Mouse (Mus musculus): ENCODE data around the gene Hdac4.

Hdac4 gene

GRCm38 (mm10) chr1:92060532-92061064 is 134.9 kb downstream of the Hdac4 start:
- WGBS = 82% methylated on average over 4 of the region's 4 CpGs

DNA sequence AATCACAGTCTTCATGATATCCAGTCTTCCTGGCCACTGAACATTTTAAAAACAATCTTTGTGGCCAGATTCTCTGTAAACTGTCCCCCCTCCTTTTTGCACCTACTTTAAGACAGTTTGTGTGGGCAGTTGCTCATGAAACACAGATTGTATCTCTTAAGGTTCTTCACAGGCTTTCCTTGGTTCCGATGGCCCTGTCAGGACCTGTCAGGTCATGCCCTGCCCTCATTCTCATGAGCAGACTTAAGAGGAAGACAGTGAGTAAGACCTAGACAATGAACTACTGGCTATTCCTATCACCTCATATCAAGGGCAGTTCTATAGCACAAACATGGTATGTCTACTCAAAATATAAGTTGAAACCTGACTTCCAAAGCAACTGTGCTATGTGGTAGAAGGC is 135.9 kb downstream of the Hdac4 start:
- WGBS = 59% methylated on average over 1 of the region's 1 CpGs

GRCm38 (mm10) chr1:92058731-92059425 is 136.6 kb downstream of the Hdac4 start:
- WGBS = 70% methylated on average over 5 of the region's 5 CpGs

DNA sequence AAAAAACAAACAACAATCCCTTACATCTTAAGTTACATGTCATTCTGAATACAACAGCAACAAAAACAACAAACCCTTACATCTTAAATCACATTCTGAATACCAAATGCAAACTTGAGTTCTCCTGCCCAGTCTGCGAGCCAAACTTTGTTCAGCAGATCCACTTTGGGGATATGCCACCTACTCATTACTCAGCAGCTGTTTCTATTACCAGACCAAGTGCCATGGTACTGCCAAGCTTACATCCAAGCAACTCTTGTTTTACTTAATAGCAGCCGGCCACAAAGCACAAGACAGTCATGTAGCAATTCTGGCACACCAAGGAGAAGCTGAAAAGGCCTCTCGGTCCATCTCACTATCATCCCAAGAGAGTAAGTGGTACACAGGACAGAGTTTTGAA is 138.4 kb downstream of the Hdac4 start:
- WGBS = 41% methylated on average over 3 of the region's 3 CpGs

- 32% methylated on average over 2 of the region's 2 CpGs for WGBS
Observed at GRCm38 (mm10) chr1:92055149-92055548, 140.3 kb downstream of the Hdac4 start.

- WGBS = 61% methylated on average over 4 of the region's 4 CpGs
Observed at GRCm38 (mm10) chr1:92052190-92052589, 143.3 kb downstream of the Hdac4 start.

DNA sequence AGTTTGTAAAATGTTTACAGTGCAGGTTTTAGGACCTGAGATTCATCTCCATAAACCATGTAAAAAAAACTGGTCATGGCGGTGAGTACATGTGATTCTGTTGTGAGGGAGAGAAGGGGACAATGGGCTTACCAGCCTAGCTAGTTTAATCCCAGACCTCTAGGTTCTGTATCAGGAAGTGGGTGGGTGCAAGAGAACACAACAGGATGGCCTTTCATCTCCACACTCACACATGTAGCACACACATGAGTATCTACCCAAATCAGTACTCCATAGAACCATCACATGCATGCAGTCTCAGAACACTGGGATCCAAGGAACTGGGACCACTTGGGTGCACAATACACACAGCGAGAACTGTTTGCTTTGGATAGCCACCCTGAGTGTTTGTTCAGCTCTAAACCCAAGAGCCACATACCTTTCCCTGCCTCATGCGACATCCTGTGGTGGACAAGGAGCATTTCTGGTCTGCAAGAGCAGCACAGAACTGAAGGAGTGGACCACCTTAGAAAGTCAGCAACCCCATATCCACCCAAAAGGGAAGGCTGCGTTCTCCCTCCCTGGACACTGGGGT is 143.9 kb downstream of the Hdac4 start:
- 81% methylated on average over 4 of the region's 4 CpGs for WGBS

GRCm38 (mm10) chr1:92050566-92050965 is 144.9 kb downstream of the Hdac4 start:
- 79% methylated on average over 3 of the region's 3 CpGs for WGBS

DNA sequence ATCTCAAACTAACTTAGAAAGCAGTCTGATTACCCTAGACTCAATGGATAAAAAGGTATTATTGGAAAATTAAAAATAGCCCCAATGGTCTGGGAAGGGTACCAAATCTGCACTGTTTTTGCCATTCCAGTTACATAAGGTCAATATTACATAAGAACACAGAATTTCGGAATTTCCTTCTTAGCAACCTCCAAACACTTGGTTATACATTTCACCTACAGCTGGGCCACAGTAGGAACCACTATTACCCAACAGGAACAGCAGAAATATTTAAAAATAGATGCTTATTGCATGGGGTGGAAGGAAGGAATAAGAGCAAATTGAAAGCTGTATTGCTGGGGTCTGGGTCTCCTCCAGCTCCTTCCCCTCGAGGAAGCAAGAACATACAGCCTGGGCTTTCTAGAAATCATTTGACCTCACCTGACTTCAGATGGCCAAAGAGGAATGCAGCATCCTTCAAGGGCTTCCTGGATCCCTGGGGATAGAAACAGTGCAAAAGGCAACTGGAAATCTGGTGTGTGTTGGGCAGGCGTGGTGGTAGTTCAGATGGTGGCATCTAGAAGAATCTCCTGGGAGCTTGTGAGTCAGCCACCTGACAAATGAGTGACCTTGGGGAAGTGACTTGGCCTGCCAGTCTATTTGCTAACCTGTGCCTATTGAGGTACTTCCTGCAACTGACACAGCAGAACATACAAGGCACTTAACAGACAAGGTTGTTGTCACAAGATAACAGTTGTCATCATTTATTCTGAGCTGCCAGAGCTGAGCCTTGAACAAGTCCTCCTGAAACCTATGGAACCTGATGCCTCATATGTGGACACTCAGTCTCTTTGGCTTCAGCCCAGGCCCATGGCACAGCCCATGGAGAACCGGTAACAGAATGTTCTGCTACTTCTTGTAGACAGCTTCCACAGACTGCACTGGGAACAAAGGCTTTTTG is 146.8 kb downstream of the Hdac4 start:
- WGBS = 68% methylated on average over 4 of the region's 4 CpGs

DNA sequence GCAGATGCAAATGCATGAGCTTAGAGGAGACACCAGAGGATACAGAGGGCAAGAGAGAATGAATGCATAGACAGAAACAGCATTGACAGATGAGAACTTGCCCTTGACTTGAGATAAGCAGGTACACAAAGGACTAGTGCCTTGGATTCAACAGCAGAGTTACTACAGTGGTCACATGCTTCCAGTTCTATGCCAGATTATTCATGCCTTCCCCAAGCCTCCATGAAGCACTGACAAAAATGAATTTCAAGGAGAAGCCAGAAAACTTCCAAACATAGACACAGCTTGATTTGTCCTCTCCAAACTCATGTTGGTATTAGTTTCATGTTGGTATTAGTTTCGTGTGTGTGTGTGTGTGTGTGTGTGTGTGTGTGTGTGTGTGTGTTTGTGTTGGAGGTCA is 149.8 kb downstream of the Hdac4 start:
- WGBS = 59% methylated on average over 1 of the region's 1 CpGs

DNA sequence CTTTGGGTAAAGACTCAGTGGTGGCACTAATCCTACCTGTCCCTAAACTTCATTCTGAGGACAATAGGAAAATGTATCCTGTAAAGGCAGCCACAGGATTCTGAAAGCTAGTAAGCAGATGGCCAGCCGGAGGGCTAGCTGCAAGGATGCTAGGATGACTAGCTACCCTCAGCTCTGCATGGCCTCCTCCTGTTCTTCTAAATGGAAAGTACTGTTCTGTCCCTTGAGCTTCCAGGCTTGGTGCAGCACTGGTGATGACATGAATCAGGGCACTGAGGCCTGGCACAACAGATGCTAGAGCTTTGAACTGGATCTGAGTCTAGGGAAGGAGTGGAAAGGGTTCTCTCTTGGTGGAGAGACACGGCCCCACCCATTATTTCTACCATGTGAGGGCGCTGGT is 150.6 kb downstream of the Hdac4 start:
- 82% methylated on average over 3 of the region's 3 CpGs for WGBS

- 43% methylated on average over 3 of the region's 3 CpGs for WGBS
Observed at GRCm38 (mm10) chr1:92042126-92042525, 153.4 kb downstream of the Hdac4 start.

DNA sequence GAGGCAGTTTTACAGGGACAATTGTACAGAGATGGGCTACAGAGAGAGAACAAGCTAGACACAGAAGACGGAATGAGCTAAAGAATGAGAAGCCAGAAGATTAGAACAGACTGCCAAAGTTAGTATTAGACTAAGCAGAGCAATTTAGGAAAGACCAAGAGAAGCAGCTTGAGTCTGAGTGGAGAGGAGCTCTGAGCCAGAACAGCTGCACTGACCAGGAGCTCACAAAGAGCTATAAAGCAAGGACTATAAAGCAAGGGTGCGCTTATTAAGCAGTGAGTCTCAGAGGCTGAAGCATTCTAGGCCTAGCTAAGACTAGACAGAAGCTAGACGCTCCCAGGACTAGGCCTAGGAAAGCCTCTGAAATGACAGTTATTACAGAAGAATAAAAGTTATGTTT is 154.2 kb downstream of the Hdac4 start:
- WGBS = 75% methylated on average over 3 of the region's 3 CpGs

DNA sequence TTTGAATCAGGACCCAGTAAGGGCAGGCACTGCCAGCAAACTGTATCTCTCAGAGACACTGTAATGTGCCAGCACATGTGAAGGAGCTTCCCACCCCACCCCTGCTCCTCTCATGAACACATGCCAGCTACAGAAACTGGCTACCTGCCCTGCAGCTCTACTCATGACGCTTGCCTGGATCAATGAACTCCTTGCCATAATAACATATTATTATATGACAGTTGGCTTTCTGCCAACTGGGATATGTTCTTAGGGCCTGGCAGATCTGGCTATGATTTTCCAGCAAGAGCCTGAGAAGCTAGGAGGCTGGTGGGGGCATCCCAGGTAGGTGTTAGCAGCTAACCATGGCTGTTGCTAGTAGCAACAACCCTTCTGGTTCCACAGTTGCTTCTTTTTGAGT is 156.8 kb downstream of the Hdac4 start:
- WGBS = 50% methylated on average over 1 of the region's 1 CpGs

- 88% methylated on average over 7 of the region's 7 CpGs for WGBS
Observed at GRCm38 (mm10) chr1:92037039-92037438, 158.5 kb downstream of the Hdac4 start.

DNA sequence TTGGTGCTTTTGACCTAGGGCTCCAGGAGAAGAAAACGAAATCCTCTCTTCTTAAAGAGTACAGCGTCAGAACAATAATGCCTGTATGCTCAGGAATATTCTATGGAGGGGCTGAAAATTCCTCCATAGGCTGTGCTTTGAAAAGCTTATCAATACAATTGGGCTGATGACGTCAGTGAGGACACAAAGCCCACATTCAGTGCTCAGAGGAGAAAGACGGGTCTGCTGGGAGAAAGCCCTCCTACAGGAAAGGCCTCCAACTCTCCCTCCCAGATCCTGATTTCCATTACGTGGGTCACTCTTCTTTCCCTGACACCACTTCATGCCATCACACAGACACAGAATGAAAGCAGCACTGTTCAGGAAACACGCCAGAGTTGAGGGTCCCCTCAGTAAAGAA is 159.7 kb downstream of the Hdac4 start:
- 53% methylated on average over 6 of the region's 6 CpGs for WGBS

DNA sequence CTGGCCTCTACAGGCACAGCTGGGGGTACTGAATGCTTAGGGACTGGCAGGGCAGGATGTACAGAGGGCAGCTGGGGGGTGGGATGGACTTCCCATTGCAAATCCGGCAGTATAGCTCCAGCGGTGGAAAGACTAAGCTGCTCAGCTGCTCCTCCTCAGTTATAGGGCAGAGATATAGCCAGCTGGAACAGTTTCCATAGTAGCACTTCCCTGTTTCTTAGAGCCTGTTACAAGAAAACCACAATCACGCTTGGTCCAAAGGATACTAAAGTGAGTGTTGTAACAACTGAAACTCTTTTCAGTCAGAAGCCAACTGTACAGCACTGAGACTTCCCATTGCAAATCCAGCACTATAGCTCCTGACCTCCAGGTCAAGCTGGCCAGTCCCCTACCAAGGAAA is 161.3 kb downstream of the Hdac4 start:
- 62% methylated on average over 3 of the region's 3 CpGs for WGBS

DNA sequence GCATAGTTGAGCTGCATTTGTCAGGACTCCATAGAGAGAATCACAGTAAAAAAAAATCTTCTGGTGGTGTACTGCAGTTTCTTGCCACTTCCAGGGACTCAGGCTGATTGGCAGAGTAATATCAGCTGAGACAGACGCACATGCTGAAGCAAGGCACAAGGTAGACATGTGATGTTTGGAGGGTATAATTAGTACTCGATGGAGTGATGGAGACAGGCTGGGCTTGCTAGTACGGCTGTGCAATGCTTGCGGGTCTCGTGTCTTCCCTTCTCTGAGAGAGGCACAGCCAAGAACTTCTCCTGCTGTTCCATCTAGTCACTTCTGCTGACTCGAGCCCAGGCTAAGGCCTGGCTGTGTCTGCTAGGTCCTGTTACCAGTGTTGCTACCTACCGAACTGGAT is 162.0 kb downstream of the Hdac4 start:
- WGBS = 76% methylated on average over 7 of the region's 7 CpGs

DNA sequence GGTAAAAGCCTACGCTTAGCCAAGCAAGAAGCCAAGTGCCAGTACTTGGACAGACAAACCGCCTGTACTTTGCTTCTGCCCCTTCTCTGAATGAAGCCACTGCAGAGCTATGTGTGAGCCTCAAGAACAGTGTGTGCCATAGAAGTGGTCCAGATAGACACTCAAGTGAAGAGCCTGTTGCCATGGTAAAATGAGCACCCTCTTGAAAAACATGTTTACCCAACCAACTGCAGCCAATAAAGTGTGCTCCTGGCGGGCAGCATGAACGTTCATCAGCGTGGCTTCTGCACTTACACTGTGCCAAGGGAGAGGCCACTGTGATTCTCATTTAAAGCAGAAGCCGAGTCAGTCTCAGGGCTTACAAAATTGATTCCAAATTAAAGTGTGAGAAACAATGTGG is 165.0 kb downstream of the Hdac4 start:
- WGBS = 45% methylated on average over 6 of the region's 6 CpGs

- WGBS = 67% methylated on average over 2 of the region's 2 CpGs
Observed at GRCm38 (mm10) chr1:92028158-92028557, 167.3 kb downstream of the Hdac4 start.

- WGBS = 83% methylated on average over 3 of the region's 3 CpGs
Observed at GRCm38 (mm10) chr1:92026351-92026750, 169.1 kb downstream of the Hdac4 start.

GRCm38 (mm10) chr1:92023906-92024305 is 171.6 kb downstream of the Hdac4 start:
- 48% methylated on average over 3 of the region's 3 CpGs for WGBS

All from cerebral cortex, adult 2 months (tissue).